Mouse (Mus musculus) urinary bladder, postnatal 25 days (tissue): ENCODE measurements at regions not wholly inside any gene's neighbourhood (a gene's known extent, or its start where the extent isn't known, plus 50 kb on each side); places are given as distances from the start of the nearest gene placed in this dataset.

Source experiments
- DNase-seq: peaks from one replicate; pipeline ENCODE4 v3.0.0; 2022; ENCODE audit warnings: low spot score

DNA sequence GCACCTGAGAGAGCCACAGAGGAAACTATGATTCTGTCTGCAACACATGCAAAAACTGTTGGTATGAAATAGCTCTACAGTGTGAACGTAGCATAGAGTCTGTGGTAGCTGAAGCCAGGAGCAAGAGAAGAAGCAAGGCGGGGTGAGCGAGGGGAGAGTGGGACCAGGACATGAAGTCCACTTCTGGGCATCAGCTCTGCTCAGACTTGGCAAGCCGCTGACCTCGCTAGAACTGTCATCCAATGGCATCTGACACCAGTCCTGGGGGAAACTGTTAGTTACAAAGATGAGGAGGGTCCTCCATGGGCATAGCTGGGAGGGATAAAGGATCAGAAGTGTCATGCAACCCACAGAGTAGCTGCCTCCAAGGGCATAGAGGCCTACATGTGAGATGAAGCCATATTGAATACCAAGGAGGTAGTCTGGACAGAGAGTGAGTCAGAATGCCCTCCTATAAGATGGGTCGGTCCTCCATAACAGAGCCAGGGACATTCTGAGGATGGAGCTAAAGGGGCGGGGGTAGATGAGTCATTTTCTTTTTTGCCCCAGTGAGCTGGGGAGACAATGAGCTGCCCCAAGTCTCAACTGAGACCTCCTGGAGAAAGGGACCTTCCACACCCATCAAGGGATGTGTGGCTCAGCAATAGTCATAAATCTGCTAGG is 102.0 kb downstream of the 1810010D01Rik start:
- DNase-seq: no peak

DNA sequence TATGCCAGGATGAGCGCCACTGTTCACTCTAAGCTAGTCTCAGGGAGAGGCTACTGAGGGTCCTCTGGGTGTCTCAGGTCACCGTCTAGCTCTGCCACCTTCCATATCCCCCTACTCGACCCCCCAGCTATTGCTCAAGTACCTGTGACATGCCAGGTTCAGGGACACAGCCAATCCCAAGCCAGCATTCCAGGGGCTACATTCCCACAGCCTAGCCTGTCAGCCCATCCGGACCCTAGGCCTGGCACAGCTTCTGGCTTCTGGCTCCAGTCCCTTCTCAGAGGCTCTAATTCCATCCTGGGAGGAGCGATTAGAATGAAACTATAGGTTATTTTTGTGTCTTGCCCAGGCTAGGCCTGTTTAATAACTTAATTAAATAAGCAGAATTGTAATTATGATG is 105.2 kb downstream of the 1810010D01Rik start:
- no peak for DNase-seq

DNA sequence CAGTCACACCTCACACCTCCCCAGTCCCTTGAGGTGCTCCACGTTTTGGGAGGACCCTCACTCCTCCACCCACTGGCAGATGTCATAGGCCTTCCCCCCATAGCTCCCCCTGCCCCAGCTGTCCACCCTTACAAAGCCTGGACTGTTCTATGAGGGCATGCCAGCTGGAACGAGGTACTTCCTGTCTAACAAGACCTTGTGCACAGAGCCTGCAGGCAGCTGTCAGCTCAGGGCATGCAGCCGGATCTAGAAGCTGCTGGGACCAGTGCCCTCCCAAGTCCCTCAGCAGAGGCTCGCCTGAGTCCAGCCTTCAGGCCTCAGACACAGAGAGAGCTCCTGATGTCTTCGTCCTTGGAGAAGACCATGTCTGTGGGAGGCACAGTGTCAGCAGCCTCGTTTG is 105.7 kb downstream of the 1810010D01Rik start:
- no peak for DNase-seq

DNA sequence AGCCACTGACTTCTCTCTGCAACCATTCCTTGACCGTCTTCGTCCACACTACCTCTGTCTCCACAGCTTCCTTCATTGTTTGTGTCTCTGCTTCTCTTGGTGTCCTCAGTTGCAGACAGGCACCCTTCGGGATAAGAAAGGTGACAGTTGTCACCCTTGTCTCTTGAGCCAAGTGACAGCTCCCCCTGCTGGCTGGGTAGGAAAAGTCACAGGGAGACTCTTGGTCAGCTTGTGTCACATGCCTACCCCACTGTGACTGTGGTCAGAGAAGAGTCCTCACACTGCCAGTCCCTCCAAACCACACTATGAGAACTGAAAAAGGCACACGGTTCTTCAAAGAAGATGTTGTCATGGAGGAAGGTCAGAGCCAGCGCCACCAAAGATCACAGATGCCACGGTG is 109.6 kb downstream of the 1810010D01Rik start:
- peak; percentile 41 for DNase-seq

DNA sequence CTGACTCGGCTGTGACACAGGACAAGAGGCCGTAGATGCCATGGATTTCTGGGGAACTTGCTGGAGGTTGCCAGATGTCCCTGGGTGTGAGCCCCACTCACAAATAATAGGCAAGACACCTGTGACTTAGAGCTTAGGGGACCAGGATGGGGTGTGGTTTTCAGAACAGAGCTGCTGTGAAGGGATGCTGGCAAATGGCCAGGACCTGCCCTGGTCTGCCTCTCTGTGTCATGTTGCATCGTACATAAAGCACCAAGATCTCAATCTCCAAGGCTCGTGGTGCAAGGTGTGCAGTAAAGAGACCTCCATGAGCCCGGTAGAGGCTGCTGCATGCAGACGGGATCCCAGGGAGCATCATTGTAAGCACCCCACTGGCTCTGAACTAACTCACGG is 113.8 kb downstream of the 1810010D01Rik start:
- DNase-seq: no peak

DNA sequence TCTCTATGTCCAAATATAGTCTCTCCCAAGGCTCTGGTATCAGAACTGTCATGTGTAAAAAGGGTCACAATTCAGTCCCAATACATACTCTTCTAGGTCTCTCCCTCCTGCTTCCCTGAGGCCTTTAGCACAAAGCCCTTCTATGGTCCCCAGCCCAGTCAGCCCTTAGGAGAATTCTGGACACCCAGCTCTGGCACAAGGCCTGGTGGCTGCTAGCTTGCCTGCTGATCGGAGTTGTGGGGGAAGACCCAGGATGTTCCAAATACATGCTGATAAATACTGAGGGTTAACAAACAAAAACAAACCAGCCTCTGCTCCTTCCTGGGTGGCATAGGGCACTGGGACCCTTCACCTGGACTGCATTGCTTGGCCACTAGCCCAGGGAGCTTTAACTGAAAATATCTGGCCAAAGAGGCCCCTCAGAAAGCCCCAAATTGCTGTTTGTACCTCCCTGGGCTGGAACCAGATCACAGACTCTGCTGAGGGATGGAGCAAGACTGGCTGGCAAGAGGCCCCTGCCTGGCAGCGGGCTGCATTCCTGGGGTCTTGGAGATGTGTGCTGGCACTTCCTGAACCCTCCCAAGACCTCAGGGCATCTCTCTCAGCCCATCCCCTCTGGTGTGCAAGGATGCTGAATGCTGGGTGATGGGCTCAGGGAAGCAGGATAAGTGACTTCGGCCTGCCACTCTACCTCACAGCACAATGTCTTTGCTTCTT is 114.3 kb downstream of the 1810010D01Rik start:
- no peak for DNase-seq

DNA sequence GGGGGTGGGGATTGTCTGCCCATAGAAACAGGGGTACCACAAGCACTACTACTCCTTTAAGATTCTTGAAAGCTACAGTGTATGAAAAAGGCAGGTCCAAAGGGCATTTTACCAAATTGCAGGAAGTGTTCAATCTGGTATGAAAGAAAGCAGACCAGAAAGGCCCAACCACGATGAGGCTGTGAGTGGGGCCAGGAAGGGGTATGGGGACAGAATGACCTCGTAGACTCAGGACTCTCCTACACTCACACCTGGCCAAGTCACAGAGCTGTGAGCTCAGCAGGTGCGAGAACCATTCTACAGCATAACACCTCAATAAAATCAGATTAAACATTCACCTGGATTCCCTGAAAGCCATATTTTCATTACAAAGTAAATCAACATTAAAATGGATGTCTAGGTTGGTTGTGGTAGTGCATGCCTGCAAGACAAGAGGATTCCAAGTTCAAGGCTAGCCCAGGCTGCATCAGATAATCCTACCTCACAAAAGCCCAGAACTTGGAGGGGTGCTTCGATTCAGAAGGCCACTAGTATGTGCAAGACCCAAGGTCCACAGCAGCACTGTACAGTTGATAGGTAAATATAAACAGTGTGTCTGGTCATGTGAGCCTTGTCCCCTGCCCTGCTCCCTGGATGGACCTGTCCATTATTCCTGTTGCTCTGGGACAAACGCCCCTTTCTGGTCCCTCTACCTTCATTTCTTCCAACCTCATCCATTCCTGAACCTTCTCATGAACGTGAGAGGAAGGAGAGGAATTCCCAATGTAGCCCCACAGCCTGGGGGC is 115.3 kb downstream of the 1810010D01Rik start:
- DNase-seq: no peak

DNA sequence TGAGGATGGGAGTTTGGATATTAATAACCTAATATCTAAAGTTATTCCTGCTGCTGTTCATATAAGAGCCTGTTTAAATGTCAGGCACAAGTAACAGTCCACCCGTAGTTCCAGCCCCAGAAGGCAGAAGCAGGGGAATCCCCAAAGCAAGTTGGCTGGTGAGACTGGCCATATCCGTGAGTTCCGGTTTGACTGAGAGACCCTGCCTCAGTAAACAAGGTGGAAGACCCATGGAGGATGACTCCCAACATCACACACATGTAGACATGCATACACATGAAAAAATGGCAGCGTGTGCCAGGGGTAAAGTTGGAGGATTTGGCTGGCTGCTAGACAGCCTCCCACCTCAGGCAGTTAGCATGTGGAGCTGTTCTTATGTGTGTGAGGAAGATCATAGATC is 117.1 kb downstream of the 1810010D01Rik start:
- no peak for DNase-seq

DNA sequence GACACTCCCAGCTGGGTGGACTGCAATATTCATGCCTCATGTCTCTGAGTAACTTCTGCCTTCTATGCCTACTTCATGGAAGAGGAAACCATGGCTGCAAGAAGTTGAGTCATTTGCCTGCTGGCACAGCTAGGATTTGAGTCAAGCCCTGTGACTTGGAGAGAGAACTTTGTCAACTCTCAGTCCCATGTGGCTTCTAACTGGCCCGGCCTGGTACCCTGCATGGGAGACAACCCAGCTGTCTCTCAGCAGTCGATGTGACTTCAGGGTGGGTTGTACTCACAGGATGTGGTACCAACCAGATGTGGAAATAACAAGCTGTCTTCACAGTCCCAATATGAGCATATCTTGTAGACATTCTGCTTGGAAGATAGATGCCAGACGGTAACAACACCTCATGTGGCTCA is 118.6 kb downstream of the 1810010D01Rik start:
- no peak for DNase-seq

DNA sequence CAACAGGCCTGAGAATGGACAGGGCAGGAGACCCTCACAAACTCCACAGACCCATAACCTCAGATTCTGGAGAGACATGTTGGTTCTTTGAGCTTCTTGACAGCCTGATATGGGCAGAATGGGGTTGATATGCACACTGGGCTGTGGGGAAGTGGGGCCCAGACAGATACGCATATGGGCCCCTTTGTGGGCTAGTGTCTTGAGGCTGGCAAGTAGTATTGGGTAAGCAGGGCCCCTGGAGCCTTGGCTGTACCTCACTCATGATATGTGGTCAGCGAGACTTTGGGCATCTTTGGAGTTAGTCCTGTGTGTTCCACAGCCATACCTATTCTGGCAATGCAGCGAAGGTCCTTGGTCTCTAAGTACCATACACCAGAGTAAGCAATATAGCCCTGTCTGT is 119.3 kb downstream of the 1810010D01Rik start:
- no peak for DNase-seq

DNA sequence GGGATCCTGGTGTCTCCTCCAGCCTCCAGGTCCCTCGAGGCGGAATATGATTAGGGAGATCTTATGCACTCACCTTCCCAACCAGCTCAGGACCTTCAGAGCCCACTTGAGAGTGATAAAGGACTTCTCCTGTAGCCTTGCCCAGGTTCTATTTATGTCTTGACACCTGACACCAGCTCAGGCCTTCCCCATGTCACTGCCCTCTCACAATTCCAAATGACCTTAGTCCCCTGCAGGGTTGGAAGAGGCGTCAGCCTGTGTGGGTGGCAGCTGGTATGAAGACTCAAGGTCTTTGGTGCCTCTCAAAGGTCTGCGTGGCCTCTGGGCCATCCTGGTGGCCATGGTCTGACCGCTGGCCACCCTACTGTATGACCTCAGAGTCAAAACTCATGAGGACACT is 120.1 kb downstream of the 1810010D01Rik start:
- DNase-seq: no peak

DNA sequence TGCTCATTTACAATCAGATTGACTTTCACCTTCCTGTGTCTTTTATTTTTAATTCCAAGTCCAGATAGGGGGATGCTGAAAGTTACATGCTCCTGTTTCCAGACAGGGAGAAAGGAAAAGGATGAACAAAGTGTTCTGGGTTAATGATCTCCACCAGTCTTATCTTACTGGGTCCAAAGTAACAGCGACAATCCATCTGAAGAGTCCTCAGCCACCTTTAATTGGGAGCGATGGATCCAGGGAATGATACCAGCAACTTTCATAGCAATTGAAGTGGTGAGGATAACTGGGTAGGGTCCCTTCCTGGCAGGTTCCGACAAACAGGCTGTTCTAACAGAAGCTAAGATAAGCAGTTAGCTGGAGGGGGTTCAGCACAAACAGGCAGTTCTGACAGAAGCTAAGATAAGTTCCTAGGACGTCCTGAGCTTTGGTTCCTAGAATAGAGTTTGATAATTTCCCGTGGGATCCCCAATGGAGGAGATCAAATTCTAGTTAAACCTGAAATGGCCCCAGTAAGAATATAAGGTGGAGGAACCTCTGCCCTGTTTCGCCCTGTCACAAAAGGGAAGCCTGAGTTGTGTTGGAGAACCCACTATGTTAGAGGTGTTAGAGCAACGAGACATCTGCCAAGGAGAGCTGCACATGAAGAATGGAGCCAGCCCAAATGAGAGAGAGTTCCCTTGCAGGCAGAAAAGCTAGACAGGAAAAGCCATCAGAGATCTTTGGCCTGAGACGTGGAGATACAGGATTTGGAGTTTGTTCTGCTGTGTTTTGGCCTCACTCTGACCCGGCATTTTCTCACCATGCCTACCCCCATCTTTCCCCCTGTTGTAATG is 124.8 kb downstream of the 1810010D01Rik start:
- DNase-seq: no peak

DNA sequence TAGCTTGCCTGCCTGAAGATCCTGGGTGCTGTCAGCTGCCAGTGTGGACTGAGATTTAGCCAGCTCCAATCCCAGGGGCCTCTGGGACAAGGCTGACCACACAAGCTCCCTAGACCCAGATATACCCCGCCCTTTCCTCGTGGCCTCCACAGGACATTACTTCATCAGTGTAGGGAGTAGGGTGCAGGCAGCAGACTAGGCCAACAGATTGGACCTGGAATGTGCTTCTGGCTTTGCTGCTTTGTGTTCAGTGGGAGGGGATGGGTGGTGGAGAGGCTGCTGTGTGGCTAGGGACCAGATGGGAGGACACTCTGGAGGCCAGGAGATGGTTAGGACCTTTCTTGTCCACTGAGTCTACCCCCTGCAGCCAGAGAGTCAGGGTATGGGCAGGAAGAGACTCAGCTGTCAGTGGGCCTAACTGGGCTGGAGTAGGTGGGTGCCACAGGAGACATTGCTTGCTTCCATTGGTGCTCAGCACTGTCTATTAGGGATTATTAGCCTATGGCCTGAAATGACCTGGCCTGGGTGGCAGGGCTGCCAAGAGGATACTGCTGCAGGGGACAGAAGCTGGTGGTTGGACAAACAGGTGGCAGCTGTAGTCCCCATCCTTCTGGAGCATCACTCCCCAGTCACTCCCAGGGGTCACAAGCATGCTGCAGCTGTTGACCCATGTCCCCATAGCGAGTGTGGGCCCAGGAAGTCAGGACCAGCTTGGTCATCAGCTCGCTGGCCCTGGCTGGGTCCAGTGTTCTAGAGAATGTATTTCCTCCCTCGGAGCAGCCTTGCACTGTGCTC is 132.5 kb upstream of the Ccnd1 start:
- no peak for DNase-seq

DNA sequence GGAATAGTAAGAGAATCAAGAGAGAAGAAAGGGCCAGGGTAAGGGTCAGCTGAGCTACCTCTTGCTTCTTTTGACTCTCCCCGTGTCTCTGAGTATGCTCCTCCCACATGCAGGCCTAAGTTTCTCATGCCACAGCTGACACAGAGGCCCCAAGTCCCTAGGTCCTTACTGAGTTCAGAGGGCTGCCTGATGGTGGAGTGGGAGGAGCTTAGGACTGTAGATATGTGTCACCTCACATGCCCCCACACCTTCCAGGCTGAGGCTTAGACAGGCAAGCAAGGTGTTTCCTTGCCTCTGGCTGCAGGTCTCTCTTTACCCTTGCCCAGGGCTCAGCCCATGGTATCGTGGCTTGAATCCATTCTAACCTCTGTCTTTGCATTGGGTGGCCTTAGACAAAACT is 131.8 kb upstream of the Ccnd1 start:
- no peak for DNase-seq

DNA sequence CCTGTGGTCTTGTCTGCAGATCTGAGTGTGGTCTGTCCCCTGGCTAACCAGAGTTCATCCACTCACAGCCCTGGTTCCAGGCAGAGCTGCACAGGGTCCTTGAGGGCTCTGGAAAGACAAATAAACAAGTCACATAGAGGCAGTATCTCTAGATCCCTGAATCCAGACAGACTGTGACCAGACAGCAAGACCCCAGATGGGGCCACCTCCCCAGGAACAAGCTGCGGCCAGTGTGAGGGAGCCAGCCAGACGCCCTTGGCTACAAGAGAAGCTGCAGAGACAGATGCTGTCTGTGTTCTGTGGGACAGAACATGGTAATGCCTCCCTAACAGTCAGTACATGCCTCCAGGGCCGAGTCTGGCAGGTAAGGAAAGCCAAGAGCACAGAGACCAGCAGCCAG is 127.6 kb upstream of the Ccnd1 start:
- DNase-seq: no peak

DNA sequence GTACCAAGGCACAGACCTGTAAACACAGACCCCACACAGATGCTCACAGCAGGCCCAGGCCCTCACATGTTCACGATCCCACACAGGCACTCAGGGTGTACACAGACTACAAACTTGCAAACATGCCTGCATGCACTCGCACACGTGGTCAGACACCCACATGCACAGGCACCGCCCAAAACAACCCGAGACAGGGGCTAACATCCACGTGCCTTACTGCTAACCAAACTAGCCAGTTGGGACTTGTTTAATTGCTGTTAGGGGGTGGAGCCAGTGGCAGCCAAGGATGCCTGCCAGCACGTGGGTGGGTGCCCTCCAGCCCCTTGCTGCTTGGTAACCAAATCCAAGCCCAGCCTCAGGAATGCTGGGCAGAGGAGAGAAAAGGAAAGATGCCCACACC is 116.6 kb upstream of the Ccnd1 start:
- peak; percentile 28 for DNase-seq

DNA sequence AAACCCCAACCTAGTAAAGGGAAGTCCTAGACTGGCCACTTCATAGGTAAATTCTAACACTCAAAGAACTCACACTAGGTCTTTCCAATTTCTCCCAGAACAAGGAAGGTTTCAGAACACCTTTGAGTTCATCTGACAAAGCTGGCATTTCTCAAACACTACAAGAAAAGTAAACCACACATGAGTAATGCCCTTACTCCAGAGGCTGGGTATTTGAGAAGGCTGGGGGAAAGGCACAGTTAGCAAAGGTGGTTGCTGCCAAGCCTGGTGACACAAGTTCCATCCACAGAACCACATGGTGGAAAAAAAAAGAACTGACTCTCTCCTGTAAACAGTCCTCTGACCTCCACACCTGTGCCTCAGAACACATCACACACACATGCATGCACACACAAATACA is 111.9 kb upstream of the Ccnd1 start:
- no peak for DNase-seq

DNA sequence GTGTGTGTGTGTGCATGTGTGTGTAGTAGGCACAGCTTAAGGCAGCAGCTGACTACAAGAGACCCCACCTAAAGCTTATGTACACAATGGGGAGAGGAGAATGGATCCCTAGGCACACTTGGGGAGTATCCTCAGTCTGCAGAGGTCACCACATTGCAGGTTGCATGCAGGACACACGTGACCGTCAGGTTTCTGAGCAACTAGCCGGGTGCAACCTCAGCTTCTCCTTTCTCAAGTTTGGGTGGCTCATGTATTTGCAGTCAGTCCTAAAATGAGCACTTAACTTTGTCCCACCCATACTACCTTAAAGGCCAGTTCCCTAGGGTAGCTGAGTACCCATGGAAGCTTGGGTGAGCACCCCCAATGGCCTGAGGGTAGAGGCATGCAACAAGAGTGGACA is 111.0 kb upstream of the Ccnd1 start:
- DNase-seq: no peak

DNA sequence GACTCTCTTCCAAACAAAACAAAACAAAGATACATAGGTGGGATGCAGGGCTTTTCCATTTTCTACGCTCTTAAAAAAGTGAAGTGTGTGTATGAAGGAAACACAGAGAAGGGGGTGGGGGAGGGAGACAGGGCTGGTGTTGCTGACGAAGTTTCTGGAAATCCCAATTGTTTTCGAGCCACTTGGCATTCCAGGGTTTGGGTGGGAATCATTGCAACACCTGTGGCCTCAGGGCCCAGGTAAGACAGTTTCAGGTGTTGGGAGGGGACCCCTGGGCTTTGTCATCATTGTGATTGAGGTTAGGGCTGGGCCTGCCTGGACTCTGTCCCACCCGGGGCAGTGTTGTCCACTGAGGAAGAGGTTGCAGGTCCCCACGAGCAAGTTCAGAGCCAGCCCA is 108.8 kb upstream of the Ccnd1 start:
- no peak for DNase-seq

DNA sequence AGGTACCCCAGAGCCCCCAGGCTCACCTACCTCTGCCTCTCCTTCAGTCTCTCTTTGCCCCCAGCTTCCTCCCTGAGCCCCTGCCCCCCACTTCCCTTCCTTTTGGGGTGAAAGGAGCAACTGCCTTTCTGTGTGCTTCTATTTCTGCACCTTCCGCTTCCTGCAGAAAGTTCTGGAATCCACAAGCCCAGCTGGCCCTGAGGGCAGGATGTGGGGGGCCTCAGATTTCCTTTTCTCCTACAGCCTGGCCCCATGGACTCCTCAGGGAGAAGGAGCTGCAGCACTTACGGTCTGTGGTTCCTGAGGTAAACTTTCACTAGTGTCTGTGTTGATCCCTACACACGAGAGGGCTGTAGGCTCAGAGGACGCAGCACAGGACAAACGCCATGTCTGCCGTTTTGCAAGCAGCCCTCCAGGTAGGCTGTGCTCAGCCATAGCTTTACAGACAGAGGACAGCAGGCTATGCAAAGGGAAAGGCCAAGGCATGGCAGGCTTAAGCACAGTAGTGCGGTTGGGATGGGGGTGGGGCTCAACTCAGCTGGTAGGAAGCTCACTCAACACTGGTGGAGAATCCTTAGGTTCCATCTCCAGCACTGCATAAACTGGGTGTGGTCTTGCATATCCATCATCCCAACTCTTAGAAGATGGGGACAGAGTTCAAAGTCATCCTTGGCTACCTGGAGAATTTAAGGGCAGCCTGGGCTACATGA is 108.2 kb upstream of the Ccnd1 start:
- no peak for DNase-seq

DNA sequence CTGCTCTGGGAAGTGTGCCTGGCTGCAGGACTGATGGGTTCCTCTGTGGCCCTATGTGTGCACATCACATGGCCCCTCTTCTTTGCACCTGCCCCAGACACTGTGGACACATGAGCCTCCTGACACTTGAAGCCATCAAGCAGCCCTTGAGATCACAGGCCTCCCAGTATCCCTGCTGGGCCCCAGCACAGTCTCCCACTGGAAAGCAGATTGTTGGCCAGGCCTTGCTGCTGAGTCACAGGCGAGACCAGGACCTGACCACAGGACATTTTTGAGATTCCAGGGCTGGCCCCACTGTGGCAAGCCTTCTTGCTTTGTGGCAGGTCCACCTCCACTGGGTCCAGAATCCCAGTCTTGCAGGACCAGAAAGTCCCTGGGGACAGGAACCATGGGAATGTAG is 105.5 kb upstream of the Ccnd1 start:
- no peak for DNase-seq
